Comparison of ENCODE assay signal across 8 mouse cellular contexts in genomic region chr4:155992906-155993547, GRCm38 (mm10). TPM values are rescaled to one million over a fixed set of nuclear protein-coding genes. Genes with fewer than 3 reads are reported as not detected.
DNase-seq lines count a peak whose midpoint lies in the region; ATAC-seq lines count a peak whose summit lies in the region.

No protein-coding gene starts in this region.

- ATAC-seq in erythroid progenitor cell, adult 5-6 weeks (replicated peaks; ENCODE audit: low FRiP score, poor library complexity, severe bottlenecking) = peak; percentile 82
- ATAC-seq in heart, embryonic 14.5 days (ENCODE audit: insufficient number of reproducible peaks, insufficient read depth, low FRiP score, low read depth) = peak; percentile 87
- peak; percentile 78 for ATAC-seq in liver, embryonic 12.5 days

- peak overlapping the region; percentile 93 for H3K27ac ChIP-seq in brown adipose tissue, adult 24 weeks (replicated peaks; ENCODE audit: low read depth, low read length)
- peak overlapping the region; percentile 92 to 98 for H3K27ac ChIP-seq in heart, embryonic 14.5 days (replicated peaks in 1 of 2; ENCODE audit: control insufficient read depth in 1 of 2, insufficient read depth in 1 of 2, low read depth in 2 of 2, low read length in 2 of 2)
- peak overlapping the region; percentile 96 for H3K27ac ChIP-seq in liver, embryonic 12.5 days

- H3K36me3 ChIP-seq in heart, embryonic 14.5 days (ENCODE audit: control insufficient read depth, insufficient read depth, low read length) = peaks cover 23% of the 10 kb centered on the region
- peaks cover 37% of the 10 kb centered on the region for H3K36me3 ChIP-seq in liver, embryonic 12.5 days

- peak overlapping the region; percentile 70 for H3K4me3 ChIP-seq in brown adipose tissue, adult 24 weeks (ENCODE audit: insufficient read depth, low read depth, low read length)
- peak overlapping the region; percentile 81 to 95 for H3K4me3 ChIP-seq in heart, embryonic 14.5 days (ENCODE audit: control insufficient read depth in 1 of 2, insufficient read depth in 1 of 2, low read depth in 1 of 2, low read length in 2 of 2)
- H3K4me3 ChIP-seq in liver, embryonic 12.5 days = peak overlapping the region; percentile 81

- peak overlapping the region; percentile 86 for H3K9ac ChIP-seq in heart, embryonic 14.5 days (ENCODE audit: low read length)
- peak overlapping the region; percentile 87 for H3K9ac ChIP-seq in liver, embryonic 12.5 days

- peak overlapping the region; percentile 68 for H3K4me2 ChIP-seq in heart, embryonic 14.5 days (ENCODE audit: low read length)
- peak overlapping the region; percentile 100 for H3K4me2 ChIP-seq in liver, embryonic 12.5 days

- H3K27me3 ChIP-seq in heart, embryonic 14.5 days (ENCODE audit: control insufficient read depth, insufficient read depth, low read length) = no peaks in the 10 kb centered on the region
- H3K27me3 ChIP-seq in liver, embryonic 12.5 days (replicated peaks) = no peaks in the 10 kb centered on the region

- peak; percentile 95 to 97 for DNase-seq in CD8-positive naive resting alpha-beta T cell, adult 2 months (ENCODE audit: low read depth in 2 of 2, low spot score in 2 of 2)
- peak; percentile 97 for DNase-seq in kidney, postnatal 10 days
- DNase-seq in naive thymus-derived CD4-positive, alpha-beta T cell, adult 2 months (ENCODE audit: low read depth) = peak; percentile 99
- DNase-seq in telencephalon, adult 2 months (ENCODE audit: low read depth, low spot score) = peak; percentile 93

- H3K9me3 ChIP-seq in heart, embryonic 14.5 days (ENCODE audit: control insufficient read depth, low read length) = no peaks in the 10 kb centered on the region
- H3K9me3 ChIP-seq in liver, embryonic 12.5 days (replicated peaks) = no peaks in the 10 kb centered on the region

- H3K4me1 ChIP-seq in brown adipose tissue, adult 24 weeks (ENCODE audit: control insufficient read depth, insufficient read depth, insufficient read length, low read length) = peaks cover 9% of the 10 kb centered on the region
- peaks cover 7 to 23% of the 10 kb centered on the region in 2 experiments for H3K4me1 ChIP-seq in heart, embryonic 14.5 days (ENCODE audit: control insufficient read depth in 2 of 2, insufficient read depth in 2 of 2, low read length in 2 of 2)
- peaks cover 60% of the 10 kb centered on the region for H3K4me1 ChIP-seq in liver, embryonic 12.5 days

- WGBS in heart, embryonic 14.5 days = under 1% methylated on average over 70 of the region's 70 CpGs
- under 1% methylated on average over 70 of the region's 70 CpGs for WGBS in liver, embryonic 12.5 days (ENCODE audit: insufficient replicate concordance)

RNA-seq across cellular contexts. Expression of gene Sdf4, which starts 0.4 kb away (rescaled TPM):
- polyA plus RNA-seq in brown adipose tissue, adult 24 weeks (2012; ENCODE audit: insufficient read depth, insufficient read length, missing spikeins) = 138 and 141 TPM in 2 replicates
- total RNA-seq in erythroid progenitor cell, adult 5-6 weeks (2015; ENCODE audit: low replicate concordance) = 31.4 and 59.1 TPM in 2 replicates
- 92.1 and 127 TPM in 2 replicates for total RNA-seq in erythroid progenitor cell, adult 5-6 weeks (2017; ENCODE audit: low replicate concordance)
- polyA plus RNA-seq in heart, embryonic 14.5 days (2014; fragmentation: Nextera tagmentation; extraction: Ambion mirVana) = 133 and 137 TPM in 2 replicates
- 93.4 and 93.9 TPM in 2 replicates for polyA plus RNA-seq in liver, embryonic 12.5 days (2016; fragmentation: Nextera tagmentation; extraction: Ambion mirVana)

RNA-seq across cellular contexts. Expression of gene B3galt6, which starts 0.6 kb away (rescaled TPM):
- polyA plus RNA-seq in brown adipose tissue, adult 24 weeks (2012; ENCODE audit: insufficient read depth, insufficient read length, missing spikeins) = 1.8 and 3.0 TPM in 2 replicates
- total RNA-seq in erythroid progenitor cell, adult 5-6 weeks (2015; ENCODE audit: low replicate concordance) = 1.3 and 5.8 TPM in 2 replicates
- 2.3 TPM in 2 replicates for total RNA-seq in erythroid progenitor cell, adult 5-6 weeks (2017; ENCODE audit: low replicate concordance)
- polyA plus RNA-seq in heart, embryonic 14.5 days (2014; fragmentation: Nextera tagmentation; extraction: Ambion mirVana) = 8.9 and 11.5 TPM in 2 replicates
- polyA plus RNA-seq in liver, embryonic 12.5 days (2016; fragmentation: Nextera tagmentation; extraction: Ambion mirVana) = 8.2 and 8.7 TPM in 2 replicates

RNA-seq across cellular contexts. Expression of gene Tnfrsf4, which starts 20.6 kb away (rescaled TPM):
- not detected in 2 replicates for polyA plus RNA-seq in brown adipose tissue, adult 24 weeks (2012; ENCODE audit: insufficient read depth, insufficient read length, missing spikeins)
- 3.4 TPM in 1 of 2 replicates, not detected in the other for total RNA-seq in erythroid progenitor cell, adult 5-6 weeks (2015; ENCODE audit: low replicate concordance)
- total RNA-seq in erythroid progenitor cell, adult 5-6 weeks (2017; ENCODE audit: low replicate concordance) = 0.61 and 8.2 TPM in 2 replicates
- polyA plus RNA-seq in heart, embryonic 14.5 days (2014; fragmentation: Nextera tagmentation; extraction: Ambion mirVana) = 0.51 and 0.57 TPM in 2 replicates
- 0.39 and 0.60 TPM in 2 replicates for polyA plus RNA-seq in liver, embryonic 12.5 days (2016; fragmentation: Nextera tagmentation; extraction: Ambion mirVana)

RNA-seq across cellular contexts. Expression of gene C1qtnf12, which starts 30.9 kb away (rescaled TPM):
- 99.7 and 136 TPM in 2 replicates for polyA plus RNA-seq in brown adipose tissue, adult 24 weeks (2012; ENCODE audit: insufficient read depth, insufficient read length, missing spikeins)
- total RNA-seq in erythroid progenitor cell, adult 5-6 weeks (2015; ENCODE audit: low replicate concordance) = 132 and 160 TPM in 2 replicates
- total RNA-seq in erythroid progenitor cell, adult 5-6 weeks (2017; ENCODE audit: low replicate concordance) = 31.2 and 41.1 TPM in 2 replicates
- 26.8 and 29.2 TPM in 2 replicates for polyA plus RNA-seq in heart, embryonic 14.5 days (2014; fragmentation: Nextera tagmentation; extraction: Ambion mirVana)
- 45.0 and 48.8 TPM in 2 replicates for polyA plus RNA-seq in liver, embryonic 12.5 days (2016; fragmentation: Nextera tagmentation; extraction: Ambion mirVana)

RNA-seq across cellular contexts. Expression of gene Tnfrsf18, which starts 32.9 kb away (rescaled TPM):
- not detected in 2 replicates for polyA plus RNA-seq in brown adipose tissue, adult 24 weeks (2012; ENCODE audit: insufficient read depth, insufficient read length, missing spikeins)
- 2.9 and 26.7 TPM in 2 replicates for total RNA-seq in erythroid progenitor cell, adult 5-6 weeks (2015; ENCODE audit: low replicate concordance)
- 1.5 and 3.5 TPM in 2 replicates for total RNA-seq in erythroid progenitor cell, adult 5-6 weeks (2017; ENCODE audit: low replicate concordance)
- 2.2 and 2.3 TPM in 2 replicates for polyA plus RNA-seq in heart, embryonic 14.5 days (2014; fragmentation: Nextera tagmentation; extraction: Ambion mirVana)
- polyA plus RNA-seq in liver, embryonic 12.5 days (2016; fragmentation: Nextera tagmentation; extraction: Ambion mirVana) = 0.77 and 0.99 TPM in 2 replicates

Comparison
In these comparisons a context has a peak if more than half of its experiments do, and no peak if none do; other contexts are left out.
1. Peak in every context shown above with its lines: DNase-seq, ATAC-seq, H3K4me3 ChIP-seq and H3K27ac ChIP-seq.